16 mouse cellular contexts compared by ENCODE assay signal in genomic region chr1:65154814-65155213, GRCm38 (mm10). TPM values are rescaled to one million over a fixed set of nuclear protein-coding genes. Genes with fewer than 3 reads are reported as not detected.
A peak's percentile ranks its signal among the peaks of the same experiment; 100 is the strongest.
DNase-seq lines count a peak whose midpoint lies in the region; ATAC-seq and TF ChIP-seq lines count a peak whose summit lies in the region.
"Had no signal": no experiment of that assay in that cellular context is flagged by ENCODE, and none has a peak within 500 bp of the region (broad histone marks: within the 10 kb centered on the region; RNA-seq: fewer than 3 reads in every experiment).

No protein-coding gene starts in this region.

- TF ChIP-seq CTCF in intestine, postnatal 0 days (IDR thresholded peaks at IDR 0.05; ENCODE audit: low read depth), result no peak

- peak overlapping the region; percentile 43; the same call in 1 of the 2 replicates for H3K27ac ChIP-seq in intestine, postnatal 0 days (ENCODE audit: low read depth, low read length)
- no peak overlapping the region for H3K27ac ChIP-seq in forebrain, embryonic 10.5 days
- H3K27ac ChIP-seq: hindbrain, postnatal 0 days; liver, embryonic 14.5 days had no signal

- no peaks in the 10 kb centered on the region for H3K9me3 ChIP-seq in intestine, postnatal 0 days (ENCODE audit: control insufficient read depth)
- no peaks in the 10 kb centered on the region for H3K9me3 ChIP-seq in forebrain, embryonic 10.5 days

- DNase-seq in 3134 (ENCODE audit: extremely low read depth, insufficient read length, low spot score) (peak; percentile 60), adipocyte (ENCODE audit: low spot score) (peak; percentile 94)
- DNase-seq in kidney, postnatal 36 days, result peak; percentile 87 to 93
- DNase-seq in forebrain, embryonic 10.5 days (ENCODE audit: extremely low spot score, low spot score), result no peak
- no peak for DNase-seq in right cerebral cortex, postnatal 25 days
- DNase-seq in right cerebral cortex, adult 18-20 months, result no peak
- DNase-seq: cerebellum, adult 11 months; embryo, embryonic 11 days; gastrocnemius, postnatal 36 days; midbrain, embryonic 14.5 days; thymus, postnatal 25 days had no signal

- no peak overlapping the region for H3K9ac ChIP-seq in intestine, postnatal 0 days (ENCODE audit: low read depth, low read length)
- H3K9ac ChIP-seq: liver, embryonic 14.5 days had no signal

- no peaks in the 10 kb centered on the region for H3K27me3 ChIP-seq in intestine, postnatal 0 days (replicated peaks; ENCODE audit: control insufficient read depth, insufficient read depth, low read length)
- H3K27me3 ChIP-seq in forebrain, embryonic 10.5 days (ENCODE audit: poor library complexity, severe bottlenecking), result no peaks in the 10 kb centered on the region

- H3K4me2 ChIP-seq in intestine, postnatal 0 days (replicated peaks; ENCODE audit: low read depth), result no peak overlapping the region

- ATAC-seq in intestine, postnatal 0 days, result 0 out of 2 replicates have a peak, but pooled peaks have one; percentile 20
- no peak for ATAC-seq in megakaryocyte-erythroid progenitor cell, adult 5-6 weeks (replicated peaks; ENCODE audit: low FRiP score, low TSS enrichment, poor library complexity, severe bottlenecking)
- ATAC-seq: hindbrain, postnatal 0 days had no signal

- H3K4me3 ChIP-seq in intestine, postnatal 0 days (ENCODE audit: low read depth, low read length), result no peak overlapping the region
- H3K4me3 ChIP-seq in forebrain, embryonic 10.5 days, result no peak overlapping the region

- peaks cover 14% of the 10 kb centered on the region for H3K36me3 ChIP-seq in intestine, postnatal 0 days (ENCODE audit: control insufficient read depth, insufficient read depth)
- peaks cover 29% of the 10 kb centered on the region for H3K36me3 ChIP-seq in forebrain, embryonic 10.5 days (replicated peaks)

- H3K4me1 ChIP-seq in intestine, postnatal 0 days (replicated peaks; ENCODE audit: control insufficient read depth, insufficient read depth, low read length), result no peaks in the 10 kb centered on the region
- no peaks in the 10 kb centered on the region for H3K4me1 ChIP-seq in forebrain, embryonic 10.5 days

RNA-seq across cellular contexts. Expression of gene Idh1, which starts 31.5 kb away (rescaled TPM):
- 254 and 260 TPM in 2 replicates for polyA plus RNA-seq in intestine, postnatal 0 days (2015; fragmentation: Nextera tagmentation; extraction: Ambion mirVana)
- polyA plus RNA-seq in forebrain, embryonic 10.5 days (2016; fragmentation: Nextera tagmentation; extraction: Ambion mirVana), result 245 and 249 TPM in 2 replicates
- total RNA-seq in megakaryocyte-erythroid progenitor cell, adult 5-6 weeks (2014; fragmentation: Nextera tagmentation), result 5.7 and 12.6 TPM in 2 replicates
- 5.3 and 21.9 TPM in 2 replicates for total RNA-seq in megakaryocyte-erythroid progenitor cell, adult 5-6 weeks (2017)

RNA-seq across cellular contexts. Expression of gene Pikfyve, which starts 31.7 kb away (rescaled TPM):
- polyA plus RNA-seq in intestine, postnatal 0 days (2015; fragmentation: Nextera tagmentation; extraction: Ambion mirVana), result 6.7 TPM in 2 replicates
- 13.1 and 16.3 TPM in 2 replicates for polyA plus RNA-seq in forebrain, embryonic 10.5 days (2016; fragmentation: Nextera tagmentation; extraction: Ambion mirVana)
- 15.4 and 38.5 TPM in 2 replicates for total RNA-seq in megakaryocyte-erythroid progenitor cell, adult 5-6 weeks (2014; fragmentation: Nextera tagmentation)
- 23.1 and 24.2 TPM in 2 replicates for total RNA-seq in megakaryocyte-erythroid progenitor cell, adult 5-6 weeks (2017)

RNA-seq across cellular contexts. Expression of gene D630023F18Rik, which starts 31.8 kb away (rescaled TPM):
- 0.26 and 0.56 TPM in 2 replicates for polyA plus RNA-seq in intestine, postnatal 0 days (2015; fragmentation: Nextera tagmentation; extraction: Ambion mirVana)
- 0.14 and 0.25 TPM in 2 replicates for polyA plus RNA-seq in forebrain, embryonic 10.5 days (2016; fragmentation: Nextera tagmentation; extraction: Ambion mirVana)
- total RNA-seq in megakaryocyte-erythroid progenitor cell, adult 5-6 weeks (2014; fragmentation: Nextera tagmentation), result not detected in 2 replicates
- total RNA-seq in megakaryocyte-erythroid progenitor cell, adult 5-6 weeks (2017), result not detected in 2 replicates
- total RNA-seq: gastrocnemius, postnatal 36 days had no signal

RNA-seq across cellular contexts. Expression of gene Gm28845, which starts 35.5 kb away (rescaled TPM):
- polyA plus RNA-seq in intestine, postnatal 0 days (2015; fragmentation: Nextera tagmentation; extraction: Ambion mirVana), result not detected in 2 replicates
- polyA plus RNA-seq in forebrain, embryonic 10.5 days (2016; fragmentation: Nextera tagmentation; extraction: Ambion mirVana), result not detected in 2 replicates
- not detected in 2 replicates for total RNA-seq in megakaryocyte-erythroid progenitor cell, adult 5-6 weeks (2014; fragmentation: Nextera tagmentation)
- total RNA-seq in megakaryocyte-erythroid progenitor cell, adult 5-6 weeks (2017), result not detected in 2 replicates
- total RNA-seq: gastrocnemius, postnatal 36 days had no signal
- polyA plus RNA-seq: heart, embryonic 16.5 days; liver, embryonic 14.5 days; midbrain, embryonic 14.5 days had no signal

RNA-seq across cellular contexts. Expression of gene Cryga, which starts 51.6 kb away (rescaled TPM):
- polyA plus RNA-seq in intestine, postnatal 0 days (2015; fragmentation: Nextera tagmentation; extraction: Ambion mirVana), result not detected in 2 replicates
- polyA plus RNA-seq in forebrain, embryonic 10.5 days (2016; fragmentation: Nextera tagmentation; extraction: Ambion mirVana), result not detected in 2 replicates
- total RNA-seq in megakaryocyte-erythroid progenitor cell, adult 5-6 weeks (2014; fragmentation: Nextera tagmentation), result not detected in 2 replicates
- total RNA-seq in megakaryocyte-erythroid progenitor cell, adult 5-6 weeks (2017), result not detected in 2 replicates
- total RNA-seq: gastrocnemius, postnatal 36 days had no signal
- polyA plus RNA-seq: heart, embryonic 16.5 days; liver, embryonic 14.5 days; midbrain, embryonic 14.5 days had no signal

Comparison
In these comparisons a context has a peak if more than half of its experiments do, and no peak if none do; other contexts are left out.
1. DNase-seq: peak in 3134 (single experiment), adipocyte (single experiment) and kidney, postnatal 36 days (2 of 2); none in forebrain, embryonic 10.5 days (single experiment), right cerebral cortex, postnatal 25 days (single experiment) and right cerebral cortex, adult 18-20 months (single experiment).